Mouse (Mus musculus) stomach, postnatal 0 days (tissue): ENCODE results near the gene Net1.

Experiments used
- CTCF ChIP-seq: IDR thresholded peaks from 2 replicates; pipeline ENCODE4 v1.5.1; 2016; ENCODE audit warnings: antibody characterized with exemption, low read depth, mild to moderate bottlenecking, moderate library complexity
- EP300 ChIP-seq: optimal IDR thresholded peaks from 2 replicates; pipeline ENCODE3; 2016; ENCODE audit warnings: antibody characterized with exemption

- TF ChIP-seq CTCF (peak; percentile 34), EP300 (no peak)
Observed at GRCm38 (mm10) chr13:3951198-3951914, 33.3 kb upstream of the Net1 start.
